Mouse (Mus musculus): ENCODE data around the gene Ptpn3.

DNA sequence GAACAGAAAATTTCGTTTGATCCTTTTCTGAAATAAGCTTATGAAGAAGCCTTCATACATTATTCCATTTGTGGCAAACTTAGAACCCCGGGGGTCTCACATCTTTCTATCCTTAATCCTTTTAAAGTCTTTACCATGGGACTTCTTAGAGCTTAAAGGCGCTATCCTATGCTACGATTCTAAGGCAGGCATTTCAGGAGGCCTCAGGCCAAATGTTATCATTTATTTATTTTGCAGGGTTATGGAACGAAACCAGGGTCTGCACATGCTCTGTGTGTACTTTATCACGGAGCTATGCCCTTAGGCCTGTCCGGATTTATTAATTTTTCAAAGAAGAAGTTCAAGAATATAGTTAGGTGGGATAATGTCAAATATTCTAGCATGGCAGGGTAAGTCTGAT is 67.3 kb downstream of the Ptpn3 start:
- TF ChIP-seq USF2 (IDR thresholded peaks at IDR 0.05; ENCODE audit: borderline replicate concordance in 1 of 2, insufficient read depth in 1 of 2, low read depth in 1 of 2, low read length in 2 of 2), result no peak
- TF ChIP-seq ZNF384 (IDR thresholded peaks at IDR 0.05; ENCODE audit: low read depth, low read length), result no peak
